Mouse (Mus musculus) C2C12 (cell line): ENCODE results near the gene Gm45234. TPM values are rescaled to one million over a fixed set of nuclear protein-coding genes. Genes with fewer than 3 reads are reported as not detected.

Source experiments
- H3K27me3 ChIP-seq: one replicate; pipeline ENCODE4 v1.6.1; 2011; ENCODE audit not compliant: control insufficient read depth, insufficient read depth, insufficient read length
- H3K36me3 ChIP-seq: one replicate; pipeline ENCODE4 v1.6.1; 2011; ENCODE audit not compliant: control insufficient read depth, insufficient read depth
- H3K4me3 ChIP-seq: one replicate; pipeline ENCODE4 v1.5.1; 2011; ENCODE audit warnings: mild to moderate bottlenecking, control low read depth; ENCODE audit not compliant: poor library complexity, insufficient read depth, severe bottlenecking
- H3K79me2 ChIP-seq: one replicate; pipeline ENCODE4 v1.6.1; 2011; ENCODE audit not compliant: control insufficient read depth, insufficient read depth
- H3K79me3 ChIP-seq: one replicate; pipeline ENCODE4 v1.6.1; 2011; ENCODE audit warnings: low read depth, control low read depth
- H3ac ChIP-seq: one replicate; pipeline ENCODE3; 2011; ENCODE audit warnings: low read depth; ENCODE audit not compliant: control insufficient read depth, insufficient read length
- CEBPB ChIP-seq: IDR thresholded peaks from one replicate; pipeline ENCODE4 v1.6.1; 2011; ENCODE audit warnings: low read depth, mild to moderate bottlenecking, control low read depth, moderate library complexity
- CTCF ChIP-seq: IDR thresholded peaks from one replicate; pipeline ENCODE4 v1.5.1; 2011; ENCODE audit not compliant: control insufficient read depth, insufficient read depth, insufficient read length
- FOSL1 ChIP-seq: IDR thresholded peaks from one replicate; pipeline ENCODE4 v1.8.0; 2011; ENCODE audit warnings: mild to moderate bottlenecking, low read length; ENCODE audit not compliant: poor library complexity, insufficient read depth, severe bottlenecking
- MAX ChIP-seq: IDR thresholded peaks from one replicate; pipeline ENCODE4 v1.6.1; 2011; ENCODE audit warnings: mild to moderate bottlenecking, control low read depth
- MYOD1 ChIP-seq: IDR thresholded peaks from one replicate; pipeline ENCODE4 v1.6.1; 2011; ENCODE audit warnings: low read depth; ENCODE audit not compliant: control insufficient read depth, insufficient read length
- MYOG ChIP-seq: IDR thresholded peaks from one replicate; pipeline ENCODE4 v1.6.1; 2011; ENCODE audit not compliant: control insufficient read depth, insufficient read length; ENCODE audit errors: extremely low read depth
- USF1 ChIP-seq: IDR thresholded peaks from one replicate; pipeline ENCODE4 v1.6.1; 2011; ENCODE audit warnings: low read depth, mild to moderate bottlenecking, control low read depth, moderate library complexity
- polyA plus RNA-seq: library from polyadenylated mRNA; unstranded; fragments of >200 nt; fragmentation: generic; extraction: Trizol; gene quantifications from one replicate; pipeline ENCODE4 v1.2.1, GENCODE M21; 2012; ENCODE audit warnings: missing spikeins

The Gm45234 gene
- polyA plus RNA-seq, 1 experiment = not detected

GRCm38 (mm10) chr6:124795781-124796180, 40.0 kb upstream of the Gm45234 start:
- Histone ChIP-seq H3K79me3 (no peaks in the 10 kb centered on the region), H3K79me2 (no peaks in the 10 kb centered on the region), H3K4me3 (no peak overlapping the region), H3K27me3 (no peaks in the 10 kb centered on the region), H3ac (no peak overlapping the region), H3K36me3 (no peaks in the 10 kb centered on the region)
- TF ChIP-seq FOSL1 (no peak), CEBPB (no peak), MYOG (no peak), MAX (no peak), MYOD1 (no peak), CTCF (no peak), USF1 (no peak)

GRCm38 (mm10) chr6:124791911-124792310, 36.1 kb upstream of the Gm45234 start:
- Histone ChIP-seq H3K4me3 (no peak overlapping the region), H3K79me3 (no peaks in the 10 kb centered on the region), H3K27me3 (no peaks in the 10 kb centered on the region), H3K36me3 (no peaks in the 10 kb centered on the region), H3ac (no peak overlapping the region), H3K79me2 (no peaks in the 10 kb centered on the region)
- no peak for TF ChIP-seq CEBPB
- TF ChIP-seq USF1 = no peak
- no peak for TF ChIP-seq MYOD1
- TF ChIP-seq CTCF = no peak
- TF ChIP-seq MYOG = no peak
- no peak for TF ChIP-seq MAX
- no peak for TF ChIP-seq FOSL1

- H3K4me3 ChIP-seq = no peak overlapping the region
- H3K36me3 ChIP-seq = no peaks in the 10 kb centered on the region
- H3ac ChIP-seq = no peak overlapping the region
- no peaks in the 10 kb centered on the region for H3K79me3 ChIP-seq
- H3K27me3 ChIP-seq = no peaks in the 10 kb centered on the region
- TF ChIP-seq CTCF (no peak), FOSL1 (no peak), MYOD1 (no peak), MAX (no peak), USF1 (no peak), CEBPB (no peak), MYOG (no peak)
- H3K79me2 ChIP-seq = no peaks in the 10 kb centered on the region
Observed at GRCm38 (mm10) chr6:124790121-124790520, 34.3 kb upstream of the Gm45234 start.

- no peaks in the 10 kb centered on the region for H3K36me3 ChIP-seq
- no peaks in the 10 kb centered on the region for H3K79me2 ChIP-seq
- H3K27me3 ChIP-seq = no peaks in the 10 kb centered on the region
- no peak for TF ChIP-seq FOSL1
- TF ChIP-seq MAX = no peak
- H3K4me3 ChIP-seq = no peak overlapping the region
- H3ac ChIP-seq = no peak overlapping the region
- no peaks in the 10 kb centered on the region for H3K79me3 ChIP-seq
Observed at GRCm38 (mm10) chr6:124789519-124789918, 33.7 kb upstream of the Gm45234 start.

- no peaks in the 10 kb centered on the region for H3K36me3 ChIP-seq
- H3K27me3 ChIP-seq = no peaks in the 10 kb centered on the region
- H3K79me3 ChIP-seq = no peaks in the 10 kb centered on the region
- no peaks in the 10 kb centered on the region for H3K79me2 ChIP-seq
- H3K4me3 ChIP-seq = no peak overlapping the region
- TF ChIP-seq MYOG = no peak
- TF ChIP-seq USF1 = no peak
- no peak for TF ChIP-seq MAX
- TF ChIP-seq FOSL1 = no peak
- no peak for TF ChIP-seq CTCF
- H3ac ChIP-seq = no peak overlapping the region
Observed at GRCm38 (mm10) chr6:124787722-124788121, 31.9 kb upstream of the Gm45234 start.

GRCm38 (mm10) chr6:124786756-124787420, 31.1 kb upstream of the Gm45234 start:
- Histone ChIP-seq H3K36me3 (no peaks in the 10 kb centered on the region), H3K27me3 (no peaks in the 10 kb centered on the region), H3K79me2 (no peaks in the 10 kb centered on the region), H3ac (no peak overlapping the region), H3K4me3 (no peak overlapping the region), H3K79me3 (no peaks in the 10 kb centered on the region)
- TF ChIP-seq CEBPB = no peak
- TF ChIP-seq MYOD1 = no peak
- TF ChIP-seq MAX = no peak
- TF ChIP-seq MYOG = no peak
- no peak for TF ChIP-seq CTCF
- TF ChIP-seq FOSL1 = no peak
- no peak for TF ChIP-seq USF1
